Mouse (Mus musculus) bone marrow, adult 2 months (tissue): ENCODE data around the gene 1700030J22Rik. TPM values are rescaled to one million over a fixed set of nuclear protein-coding genes. Genes with fewer than 3 reads are reported as not detected.

Source experiments
- H3K27ac ChIP-seq: fragments of 200-500 bp; 2 replicates; pipeline ENCODE4 v1.5.1; 2012; ENCODE audit warnings: low read depth, mild to moderate bottlenecking, control low read depth, inconsistent platforms, low read length; ENCODE audit not compliant: control insufficient read depth, poor library complexity, insufficient read depth
- H3K4me1 ChIP-seq: fragments of 200-500 bp; 2 replicates; pipeline ENCODE4 v1.6.1; 2011; ENCODE audit warnings: low read length; ENCODE audit not compliant: control insufficient read depth, insufficient read depth
- H3K4me3 ChIP-seq: fragments of 200-500 bp; replicated peaks from 2 replicates; pipeline ENCODE3; 2011; ENCODE audit warnings: mild to moderate bottlenecking, low read depth, low read length, control low read depth; ENCODE audit not compliant: control insufficient read depth
- CTCF ChIP-seq: fragments of 200-500 bp; IDR thresholded peaks from 2 replicates; pipeline ENCODE4 v1.5.1; 2011; ENCODE audit warnings: low read length, control low read depth; ENCODE audit not compliant: control insufficient read depth, insufficient read depth
- POLR2A ChIP-seq: fragments of 200-500 bp; IDR thresholded peaks from 2 replicates; pipeline ENCODE4 v1.6.1; 2011; ENCODE audit warnings: low read depth, mild to moderate bottlenecking, control low read depth, low read length, borderline replicate concordance; ENCODE audit not compliant: control insufficient read depth
- WGBS: fragments of 180-500 bp; shearing (Covaris S2); methylation state at CpG from one replicate; pipeline ENCODE4 v1.1.7; 2018; 5-methylcytosine and 5-hydroxymethylcytosine counted together
- polyA plus RNA-seq: library from polyadenylated mRNA; stranded (reverse); fragments of >200 nt; gene quantifications from 2 replicates; pipeline ENCODE4 v1.2.4, GENCODE M21; 2011; ENCODE audit warnings: low replicate concordance; ENCODE audit not compliant: missing spikeins, insufficient read depth, insufficient read length

Gene 1700030J22Rik
- polyA plus RNA-seq, 1 experiment, result 0.85 TPM

- WGBS, result 72% methylated on average over 9 of the region's 9 CpGs
- no peak overlapping the region for H3K27ac ChIP-seq
- H3K4me1 ChIP-seq, result no peaks in the 10 kb centered on the region
- no peak overlapping the region for H3K4me3 ChIP-seq
- no peak for TF ChIP-seq POLR2A
- no peak for TF ChIP-seq CTCF
Observed at GRCm38 (mm10) chr8:117011366-117011765, 32.6 kb upstream of the 1700030J22Rik start.

- TF ChIP-seq POLR2A (no peak), CTCF (no peak)
- Histone ChIP-seq H3K4me1 (peaks cover 1% of the 10 kb centered on the region; the same call in 1 of the 2 replicates), H3K4me3 (no peak overlapping the region), H3K27ac (no peak overlapping the region)
- WGBS, result 65% methylated on average over 11 of the region's 11 CpGs
Observed at GRCm38 (mm10) chr8:116994016-116994716, 15.4 kb upstream of the 1700030J22Rik start.

DNA sequence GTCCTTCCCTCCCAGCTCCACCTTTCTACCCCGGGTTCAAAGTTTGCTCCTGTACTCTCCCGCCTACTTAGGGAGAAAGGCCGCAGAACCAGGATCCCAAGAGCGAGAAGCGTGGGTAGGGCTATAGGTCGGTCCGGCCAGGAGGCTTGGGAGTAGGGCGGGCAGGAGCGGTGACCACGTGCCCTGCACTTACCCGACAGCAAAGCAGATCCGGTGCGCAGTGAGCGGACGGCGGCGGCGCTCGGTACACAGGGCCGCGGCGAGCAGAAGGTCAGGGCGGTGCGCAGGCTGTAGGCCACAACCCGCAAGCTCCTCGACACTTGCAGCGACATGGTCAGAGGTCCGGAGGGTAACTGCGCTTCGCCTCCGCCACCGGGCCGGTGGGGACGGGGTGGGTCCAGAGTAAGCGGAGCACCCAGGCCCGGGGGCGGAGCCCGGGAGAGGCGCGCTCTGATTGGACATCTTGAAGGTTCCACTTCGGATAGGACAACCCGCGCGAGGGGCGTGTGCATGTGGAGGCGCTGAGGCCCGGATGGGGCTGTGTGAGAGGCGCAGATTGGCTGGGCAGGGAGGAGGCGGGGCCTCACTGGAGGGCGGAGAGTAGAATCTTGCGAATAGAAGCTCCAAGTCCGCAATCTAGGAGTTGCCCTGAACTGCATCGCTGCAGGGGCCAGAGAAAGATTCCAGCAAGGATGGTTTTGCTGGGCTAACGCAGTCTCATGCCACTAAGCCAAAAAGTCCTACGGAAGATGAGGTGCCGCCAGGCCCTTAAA is 14.5 kb upstream of the 1700030J22Rik start, which contains the start of gene Gcsh:
TSS of gene Gcsh (minus strand) at position 443 of the 773 bp plus-strand sequence.
- TF ChIP-seq CTCF (no peak; the same call in 1 of the 2 replicates), POLR2A (0 out of 2 replicates have a peak, but pooled peaks have one; percentile 32)
- H3K27ac ChIP-seq, result peak within 1 kb of the TSS; percentile 48; the same call in 1 of the 2 replicates
- WGBS, result 1% methylated on average over 56 of the region's 56 CpGs

DNA sequence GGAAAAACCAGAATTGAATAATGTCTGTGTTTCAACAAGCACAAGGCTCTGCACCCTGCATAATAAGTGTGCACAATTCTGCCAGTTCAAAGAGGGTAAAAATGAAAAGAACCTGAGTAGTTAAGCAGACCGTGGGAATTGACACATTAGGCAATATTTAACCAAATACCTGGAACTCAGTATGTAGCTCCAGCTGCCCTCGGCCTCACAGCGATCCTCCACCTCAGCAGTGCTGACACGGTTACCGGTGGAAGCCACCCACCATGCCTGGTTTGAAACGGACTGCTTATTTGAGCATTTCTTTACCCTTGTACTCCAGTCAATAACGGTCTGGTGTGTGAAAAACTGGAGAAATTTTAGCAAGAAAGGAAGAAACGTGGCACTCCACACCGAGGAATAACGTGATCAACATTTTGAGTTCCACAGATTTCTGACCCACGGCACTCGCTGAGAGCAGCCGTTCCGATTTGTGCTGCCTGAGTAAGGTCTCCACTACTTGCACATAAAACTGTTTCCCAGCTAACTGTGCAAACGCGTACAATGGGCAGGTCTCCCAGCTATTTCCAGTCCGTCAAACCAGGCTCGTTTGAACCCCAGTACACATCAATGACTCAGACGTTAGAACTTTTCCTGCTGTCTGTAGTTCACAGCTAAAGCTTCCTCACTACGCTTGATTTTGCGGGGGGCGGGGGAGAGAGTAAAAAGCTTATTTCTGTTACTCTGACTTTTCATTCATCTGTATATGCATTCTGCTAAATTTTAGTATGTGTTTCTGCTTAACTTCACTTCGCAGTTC is 13.6 kb upstream of the 1700030J22Rik start:
- H3K4me3 ChIP-seq, result peak overlapping the region; percentile 96
- TF ChIP-seq POLR2A (no peak), CTCF (no peak)
- H3K4me1 ChIP-seq, result peaks cover 1% of the 10 kb centered on the region; the same call in 1 of the 2 replicates
- H3K27ac ChIP-seq, result no peak overlapping the region
- 6% methylated on average over 23 of the region's 23 CpGs for WGBS

More for the DNA sequence above, 14.5 kb upstream of the 1700030J22Rik start, which contains the start of gene Gcsh:
- Histone ChIP-seq H3K4me1 (peaks cover 1% of the 10 kb centered on the region; the same call in 1 of the 2 replicates), H3K4me3 (peak within 1 kb of the TSS; percentile 96)

- TF ChIP-seq POLR2A (no peak), CTCF (no peak)
- Histone ChIP-seq H3K27ac (no peak overlapping the region), H3K4me1 (peaks cover 1% of the 10 kb centered on the region; the same call in 1 of the 2 replicates), H3K4me3 (no peak overlapping the region)
- WGBS, result 90% methylated on average over 8 of the region's 8 CpGs
Observed at GRCm38 (mm10) chr8:116991241-116991640, 12.5 kb upstream of the 1700030J22Rik start.

DNA sequence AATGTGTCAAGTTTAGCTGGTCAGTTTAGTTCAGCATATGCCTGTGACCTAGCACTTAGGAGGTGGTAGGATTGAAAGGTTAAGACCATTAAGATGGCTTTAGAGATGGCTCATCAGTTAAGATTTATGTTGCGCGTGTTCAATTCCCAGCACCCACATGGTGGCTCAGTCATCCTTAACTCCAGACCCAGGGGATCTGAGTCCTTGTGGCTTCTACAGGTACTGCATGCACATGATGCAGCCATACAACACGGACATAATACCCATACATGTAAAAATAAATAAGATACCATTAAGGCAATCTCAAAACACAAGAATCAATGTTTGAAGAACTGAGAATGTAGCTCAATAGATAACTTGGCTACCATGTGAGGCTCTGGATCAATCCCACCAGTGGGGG is 11.1 kb upstream of the 1700030J22Rik start:
- no peak for TF ChIP-seq POLR2A
- no peak for TF ChIP-seq CTCF
- WGBS, result 94% methylated on average over 3 of the region's 3 CpGs
- no peak overlapping the region for H3K4me3 ChIP-seq
- H3K4me1 ChIP-seq, result peaks cover 1% of the 10 kb centered on the region; the same call in 1 of the 2 replicates
- no peak overlapping the region for H3K27ac ChIP-seq

DNA sequence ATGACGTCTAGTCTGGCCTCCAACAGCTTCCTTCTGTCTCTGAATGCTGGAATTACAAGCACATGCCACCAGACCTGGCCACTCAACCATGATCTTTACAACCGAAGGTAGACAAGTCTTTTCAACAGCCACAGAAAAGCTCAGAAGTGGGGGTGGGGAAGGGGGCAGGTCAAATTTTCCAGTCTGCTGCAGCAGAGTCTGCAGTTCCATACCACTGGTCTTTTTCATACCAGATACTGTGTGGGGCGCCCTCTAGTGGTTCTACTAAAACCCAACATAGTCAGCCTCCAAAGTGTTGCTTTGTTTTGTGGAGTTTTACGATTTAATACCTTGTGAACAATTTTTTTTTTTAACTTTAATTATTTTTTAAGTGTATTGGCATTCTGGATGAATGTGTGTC is 1.4 kb upstream of the 1700030J22Rik start:
- no peak overlapping the region for H3K4me3 ChIP-seq
- H3K4me1 ChIP-seq, result peaks cover 1% of the 10 kb centered on the region; the same call in 1 of the 2 replicates
- no peak for TF ChIP-seq POLR2A
- TF ChIP-seq CTCF, result peak; percentile 16; the same call in 1 of the 2 replicates
- no peak overlapping the region for H3K27ac ChIP-seq
- WGBS, result 9% methylated on average over 4 of the region's 4 CpGs
